Mouse (Mus musculus) forebrain, embryonic 14.5 days (tissue): Measurements from ENCODE around the gene Tle4. TPM values are rescaled to one million over a fixed set of nuclear protein-coding genes. Genes with fewer than 3 reads are reported as not detected.

ENCODE experiments used
- ATAC-seq: fragments of 200-750 bp; cut with Nextera tagmentation; 2 replicates; pipeline ENCODE4 v1.8.0; 2017; ENCODE audit warnings: mild to moderate bottlenecking, moderate library complexity
- DNase-seq: peaks from one replicate; pipeline ENCODE4 v3.0.0-alpha.2; 2015; ENCODE audit warnings: low spot score
- H3K27ac ChIP-seq: fragments of 300-500 bp; sonication (generic); 2 replicates; pipeline ENCODE4 v1.5.1; 2014; ENCODE audit warnings: low read depth, mild to moderate bottlenecking, control low read depth, low read length, moderate library complexity
- H3K27me3 ChIP-seq: fragments of 300-500 bp; sonication (generic); replicated peaks from 2 replicates; pipeline ENCODE4 v1.6.1; 2014; ENCODE audit warnings: low read length, control low read depth, mixed read lengths; ENCODE audit not compliant: control insufficient read depth, insufficient read depth
- H3K36me3 ChIP-seq: fragments of 300-500 bp; sonication (generic); 2 replicates; pipeline ENCODE4 v1.6.1; 2014; ENCODE audit warnings: low read length, control low read depth; ENCODE audit not compliant: control insufficient read depth, insufficient read depth
- H3K4me1 ChIP-seq: fragments of 300-500 bp; sonication (generic); 2 replicates; pipeline ENCODE4 v1.6.1; 2014; ENCODE audit warnings: antibody characterized with exemption, low read length, control low read depth; ENCODE audit not compliant: control insufficient read depth, insufficient read depth
- H3K4me2 ChIP-seq: fragments of 300-500 bp; sonication (generic); 2 replicates; pipeline ENCODE4 v1.6.1; 2014; ENCODE audit warnings: mild to moderate bottlenecking, control low read depth, low read length
- H3K4me3 ChIP-seq: fragments of 300-500 bp; sonication (generic); 2 replicates; pipeline ENCODE4 v1.5.1; 2014; ENCODE audit warnings: low read depth, low read length, control low read depth
- H3K9ac ChIP-seq: fragments of 300-500 bp; sonication (generic); 2 replicates; pipeline ENCODE4 v1.6.1; 2014; ENCODE audit warnings: mild to moderate bottlenecking, low read length, control low read depth, moderate library complexity
- H3K9me3 ChIP-seq: fragments of 300-500 bp; sonication (generic); replicated peaks from 2 replicates; pipeline ENCODE4 v1.6.1; 2016; ENCODE audit warnings: low read length, control low read depth, mixed read lengths; ENCODE audit not compliant: control insufficient read depth
- WGBS: fragments of 180-500 bp; shearing (Covaris S2); extraction: QIAGEN DNeasy Blood & Tissue Kit; methylation state at CpG from one replicate; pipeline ENCODE4 v1.1.7; 2014; 5-methylcytosine and 5-hydroxymethylcytosine counted together
- polyA plus RNA-seq: library from polyadenylated mRNA; unstranded; fragments of >200 nt; fragmentation: Nextera tagmentation; extraction: Ambion mirVana; gene quantifications from 2 replicates; pipeline ENCODE4 v1.2.1, GENCODE M21; 2014

Tle4 gene
- polyA plus RNA-seq, 1 experiment from 2014 or later, result 28.9 TPM

DNA sequence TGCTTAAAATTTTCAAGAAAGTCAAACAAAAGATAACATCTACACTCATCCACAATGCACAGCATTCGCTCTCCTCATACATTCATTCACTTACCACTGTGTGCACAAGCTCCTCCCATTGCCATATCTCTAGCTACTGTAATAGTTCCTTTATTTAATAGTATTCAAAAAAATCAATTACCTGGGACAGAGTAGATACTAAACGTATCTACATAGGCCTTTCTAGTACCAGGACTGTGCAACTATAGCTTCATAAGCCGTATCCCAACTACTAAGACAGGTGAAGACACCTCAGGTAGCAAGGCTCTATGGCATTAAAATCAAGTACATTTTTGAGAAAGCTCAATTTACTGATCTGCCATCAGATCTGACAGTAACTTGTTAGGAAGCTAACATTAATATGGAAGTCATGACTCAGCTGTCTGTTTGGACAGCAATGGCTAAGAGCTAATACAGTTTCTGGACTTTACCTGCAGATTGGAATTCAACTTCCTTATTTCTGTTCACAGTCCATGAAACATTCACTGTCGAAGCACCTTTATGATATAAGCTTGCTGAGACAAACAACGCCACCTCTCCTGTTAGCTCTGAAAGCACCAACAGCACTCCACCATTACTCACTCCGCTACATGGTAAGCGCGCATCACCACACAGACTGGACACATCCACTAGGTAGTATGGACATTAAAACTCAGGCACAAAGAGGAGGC is 50.6 kb downstream of the Tle4 start:
- 93% methylated on average over 8 of the region's 8 CpGs for WGBS

DNA sequence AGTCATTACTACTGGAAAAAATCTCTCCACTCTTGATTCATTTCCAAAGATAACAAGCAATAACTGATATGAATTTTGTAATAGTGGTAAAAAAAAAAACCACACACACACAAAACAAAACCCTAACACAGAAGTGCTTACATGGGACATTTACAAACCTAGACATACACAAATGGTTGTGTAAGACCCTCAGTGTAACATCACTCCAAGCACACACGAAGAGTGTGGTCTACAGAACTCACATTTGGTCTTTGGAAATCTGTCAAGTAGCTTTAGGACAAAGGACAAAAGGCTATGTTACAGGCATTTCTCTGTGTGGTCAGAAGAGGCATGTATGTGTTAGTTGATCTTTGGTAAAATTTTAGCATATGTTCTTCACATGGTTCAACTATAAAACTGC is 52.4 kb downstream of the Tle4 start:
- H3K27me3 ChIP-seq, result no peaks in the 10 kb centered on the region
- no peaks in the 10 kb centered on the region for H3K9me3 ChIP-seq
- 89% methylated on average over 1 of the region's 1 CpGs for WGBS
- no peaks in the 10 kb centered on the region for H3K36me3 ChIP-seq
- no peak overlapping the region for H3K4me3 ChIP-seq
- no peak overlapping the region for H3K4me2 ChIP-seq
- 0 out of 2 replicates have a peak, but pooled peaks cover 9% of the 10 kb centered on the region for H3K4me1 ChIP-seq
- ATAC-seq (no peak), DNase-seq (no peak)
- no peak overlapping the region for H3K9ac ChIP-seq
- H3K27ac ChIP-seq, result no peak overlapping the region

More for the DNA sequence above, 50.6 kb downstream of the Tle4 start:
- ATAC-seq (no peak), DNase-seq (no peak)
- H3K9me3 ChIP-seq, result no peaks in the 10 kb centered on the region
- H3K9ac ChIP-seq, result no peak overlapping the region
- no peak overlapping the region for H3K27ac ChIP-seq
- H3K4me3 ChIP-seq, result no peak overlapping the region
- no peaks in the 10 kb centered on the region for H3K36me3 ChIP-seq
- H3K4me2 ChIP-seq, result no peak overlapping the region
- H3K27me3 ChIP-seq, result no peaks in the 10 kb centered on the region
- 0 out of 2 replicates have a peak, but pooled peaks cover 6% of the 10 kb centered on the region for H3K4me1 ChIP-seq

DNA sequence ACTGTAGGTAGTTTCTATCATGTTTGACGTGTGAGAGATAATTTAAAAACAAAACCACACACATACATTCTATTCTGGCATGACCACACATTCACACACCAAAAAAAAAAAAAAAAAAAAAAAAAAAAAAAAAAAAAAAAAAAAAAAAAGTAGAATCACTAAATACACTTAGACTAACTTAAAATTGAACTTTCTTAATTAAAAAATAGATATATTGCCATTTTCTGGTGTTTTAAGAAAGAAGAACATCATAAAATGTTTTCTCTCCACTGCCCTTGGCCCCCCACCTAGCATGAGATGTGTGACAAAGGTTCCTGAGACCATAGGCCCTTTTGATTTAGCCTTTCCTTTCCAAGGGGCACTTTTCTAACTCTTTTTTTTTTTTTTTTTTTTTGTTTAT is 54.5 kb downstream of the Tle4 start:
- no peaks in the 10 kb centered on the region for H3K9me3 ChIP-seq
- H3K4me1 ChIP-seq, result 0 out of 2 replicates have a peak, but pooled peaks cover 9% of the 10 kb centered on the region
- H3K27ac ChIP-seq, result no peak overlapping the region
- no peak overlapping the region for H3K4me3 ChIP-seq
- no peak for DNase-seq
- 50% methylated on average over 1 of the region's 1 CpGs for WGBS
- H3K9ac ChIP-seq, result no peak overlapping the region
- H3K36me3 ChIP-seq, result no peaks in the 10 kb centered on the region
- no peak overlapping the region for H3K4me2 ChIP-seq
- no peaks in the 10 kb centered on the region for H3K27me3 ChIP-seq
- ATAC-seq, result no peak

DNA sequence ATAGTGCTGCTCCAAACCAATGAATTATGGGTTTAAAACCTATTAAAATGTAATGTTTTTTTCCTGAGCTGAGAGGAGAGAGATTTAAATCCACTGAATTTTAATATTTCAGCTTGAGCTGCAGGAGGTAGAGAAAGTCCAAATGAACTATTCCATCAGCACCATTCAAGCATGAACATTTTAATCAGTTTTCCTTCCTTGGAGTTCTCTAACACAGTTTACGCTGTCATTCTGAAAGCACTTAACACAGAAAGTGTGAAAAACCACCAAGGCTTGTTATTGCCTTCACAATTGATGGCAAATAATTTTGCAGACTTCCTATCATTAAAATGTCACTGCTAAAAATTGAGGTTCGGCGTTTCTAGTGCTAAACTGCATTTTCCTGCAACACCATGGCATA is 57.2 kb downstream of the Tle4 start:
- Histone ChIP-seq H3K27ac (no peak overlapping the region), H3K36me3 (no peaks in the 10 kb centered on the region), H3K27me3 (no peaks in the 10 kb centered on the region), H3K9me3 (no peaks in the 10 kb centered on the region), H3K9ac (no peak overlapping the region), H3K4me1 (0 out of 2 replicates have a peak, but pooled peaks cover 9% of the 10 kb centered on the region), H3K4me2 (no peak overlapping the region), H3K4me3 (no peak overlapping the region)
- peak; percentile 42 for DNase-seq
- ATAC-seq, result no peak
- 46% methylated on average over 3 of the region's 3 CpGs for WGBS

DNA sequence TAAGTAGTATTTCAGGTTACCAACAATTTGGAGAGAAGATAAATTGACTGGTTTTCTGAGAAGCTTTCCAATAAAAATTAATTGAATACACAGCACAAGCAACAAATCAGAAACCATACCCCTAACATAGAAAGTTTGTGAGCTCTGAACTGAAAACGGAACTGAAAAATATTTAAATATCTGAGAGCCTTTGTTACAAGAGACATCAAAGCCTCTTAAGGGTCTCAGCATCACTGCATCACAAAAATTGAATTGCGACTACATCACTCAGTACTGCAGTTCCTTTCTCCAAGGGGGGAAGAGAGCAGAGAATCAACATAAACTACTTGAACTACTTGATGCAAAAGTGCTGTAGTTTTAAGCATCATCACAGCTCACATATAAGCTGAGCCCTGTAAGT is 61.2 kb downstream of the Tle4 start:
- H3K9me3 ChIP-seq, result no peaks in the 10 kb centered on the region
- no peak overlapping the region for H3K27ac ChIP-seq
- H3K36me3 ChIP-seq, result peaks cover 3% of the 10 kb centered on the region; the same call in 1 of the 2 replicates
- no peak overlapping the region for H3K4me3 ChIP-seq
- DNase-seq, result no peak
- no peaks in the 10 kb centered on the region for H3K27me3 ChIP-seq
- no peak for ATAC-seq
- 0 out of 2 replicates have a peak, but pooled peaks cover 3% of the 10 kb centered on the region for H3K4me1 ChIP-seq
- no peak overlapping the region for H3K9ac ChIP-seq
- H3K4me2 ChIP-seq, result no peak overlapping the region
- WGBS, result 90% methylated on average over 2 of the region's 2 CpGs

DNA sequence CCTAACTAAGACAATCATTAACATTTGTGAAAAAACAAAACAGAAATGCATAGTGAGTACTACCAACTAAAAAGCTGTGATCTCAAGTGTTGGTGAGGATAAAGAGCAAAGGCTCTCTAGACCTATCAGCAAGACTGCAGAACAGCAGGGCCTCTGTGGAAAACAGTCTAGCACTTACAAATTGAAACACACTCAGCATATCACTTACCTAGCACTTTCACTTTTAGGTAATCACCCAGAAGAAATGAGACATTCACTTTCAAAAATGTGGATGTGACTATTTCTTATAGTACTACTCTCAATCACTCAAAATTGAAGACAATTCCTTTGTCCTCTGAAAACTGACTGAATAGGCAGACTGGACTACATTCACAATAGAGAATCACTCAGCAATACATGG is 63.4 kb downstream of the Tle4 start:
- H3K9ac ChIP-seq, result no peak overlapping the region
- peaks cover 3% of the 10 kb centered on the region; the same call in 1 of the 2 replicates for H3K36me3 ChIP-seq
- no peak overlapping the region for H3K27ac ChIP-seq
- H3K27me3 ChIP-seq, result no peaks in the 10 kb centered on the region
- no peak overlapping the region for H3K4me3 ChIP-seq
- no peaks in the 10 kb centered on the region for H3K4me1 ChIP-seq
- DNase-seq, result no peak
- no peak for ATAC-seq
- H3K9me3 ChIP-seq, result no peaks in the 10 kb centered on the region
- H3K4me2 ChIP-seq, result no peak overlapping the region

DNA sequence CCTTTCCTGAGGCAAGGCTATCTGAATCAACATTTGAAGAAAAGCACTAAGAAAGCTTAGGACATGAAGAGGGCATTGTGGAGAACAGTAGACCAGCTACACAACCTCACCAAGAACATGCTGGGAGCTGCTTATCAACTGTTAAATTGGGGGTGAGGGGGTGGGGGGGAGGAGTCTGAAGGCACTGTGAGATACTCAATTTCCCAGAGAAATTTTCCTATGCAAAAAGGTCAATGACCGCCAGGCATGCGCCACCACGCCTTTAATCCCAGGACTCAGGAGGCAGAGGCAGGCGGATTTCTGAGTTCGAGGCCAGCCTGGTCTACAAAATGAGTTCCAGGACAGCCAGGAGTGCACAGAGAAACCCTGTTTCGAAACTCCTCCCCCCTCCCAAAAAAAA is 65.0 kb downstream of the Tle4 start:
- Histone ChIP-seq H3K4me2 (no peak overlapping the region), H3K27me3 (no peaks in the 10 kb centered on the region), H3K36me3 (peaks cover 3% of the 10 kb centered on the region; the same call in 1 of the 2 replicates), H3K4me1 (no peaks in the 10 kb centered on the region), H3K27ac (no peak overlapping the region), H3K9ac (no peak overlapping the region), H3K9me3 (no peaks in the 10 kb centered on the region), H3K4me3 (no peak overlapping the region)
- WGBS, result 94% methylated on average over 6 of the region's 6 CpGs
- ATAC-seq (no peak), DNase-seq (no peak)

DNA sequence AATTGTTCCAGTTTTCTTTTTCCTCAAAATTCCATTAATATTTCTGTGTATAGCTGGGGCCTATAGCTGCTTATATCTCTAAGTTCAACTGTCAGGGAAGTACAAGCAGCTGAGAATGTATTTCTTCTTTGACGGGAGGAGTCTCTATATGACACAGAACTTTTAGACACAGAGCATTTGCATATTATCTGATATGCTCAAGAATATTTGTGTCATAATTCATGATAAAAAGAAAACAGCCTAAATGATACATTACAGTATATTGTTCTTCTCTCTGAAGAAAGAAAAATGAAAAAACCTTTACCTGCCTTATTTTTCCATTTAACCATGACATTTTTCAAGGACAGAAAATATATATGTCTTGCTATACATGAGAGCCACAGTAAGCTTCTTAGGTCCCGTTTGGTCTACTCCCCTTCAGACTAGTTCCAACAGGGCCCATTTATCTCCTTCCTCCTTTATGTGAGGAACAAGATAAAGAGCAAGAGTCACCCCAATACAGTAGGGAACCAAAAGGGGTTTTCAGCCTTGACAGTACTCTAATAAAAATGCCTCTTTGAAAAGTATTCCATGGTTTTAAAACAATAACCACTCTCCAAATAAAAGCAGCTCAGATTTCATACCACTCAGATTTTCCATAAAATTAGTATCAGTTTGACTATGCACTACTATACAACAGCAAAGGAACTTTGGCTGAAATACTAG is 77.6 kb downstream of the Tle4 start:
- DNase-seq (no peak), ATAC-seq (no peak)
- Histone ChIP-seq H3K4me1 (peaks cover 11% of the 10 kb centered on the region), H3K4me3 (no peak overlapping the region), H3K4me2 (no peak overlapping the region), H3K36me3 (0 out of 2 replicates have a peak, but pooled peaks cover 3% of the 10 kb centered on the region), H3K27ac (no peak overlapping the region), H3K9me3 (no peaks in the 10 kb centered on the region), H3K27me3 (no peaks in the 10 kb centered on the region), H3K9ac (no peak overlapping the region)
- WGBS, result 73% methylated on average over 2 of the region's 2 CpGs

DNA sequence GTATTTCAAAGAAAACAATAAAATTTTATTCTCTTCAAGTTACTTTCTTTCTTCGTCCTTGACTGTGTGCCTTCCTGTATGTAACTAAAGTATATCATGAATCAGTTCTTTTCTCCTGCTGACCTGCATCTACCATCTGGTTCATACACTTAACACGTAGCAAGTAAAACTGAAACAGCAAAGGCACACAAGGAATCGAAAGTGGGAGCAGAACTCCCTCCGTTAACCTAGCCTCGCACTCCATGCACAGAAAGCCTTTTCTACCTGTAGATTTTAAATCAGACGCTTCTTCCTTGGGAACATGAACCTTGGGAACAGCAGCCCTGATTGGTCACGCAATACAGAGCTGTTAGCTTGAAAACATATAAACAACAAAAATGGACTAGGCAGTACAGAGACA is 78.7 kb downstream of the Tle4 start:
- Histone ChIP-seq H3K27me3 (no peaks in the 10 kb centered on the region), H3K27ac (no peak overlapping the region), H3K4me2 (no peak overlapping the region), H3K4me1 (peaks cover 11% of the 10 kb centered on the region), H3K9ac (no peak overlapping the region), H3K9me3 (no peaks in the 10 kb centered on the region), H3K36me3 (0 out of 2 replicates have a peak, but pooled peaks cover 3% of the 10 kb centered on the region), H3K4me3 (no peak overlapping the region)
- 72% methylated on average over 7 of the region's 7 CpGs for WGBS
- ATAC-seq (no peak), DNase-seq (no peak)
